Mouse (Mus musculus) right cerebral cortex, postnatal 4 days (tissue): ENCODE results near the gene Cdc73.
"Not testable (repeated sequence)": the region's sequence is repeated elsewhere in the genome, so short reads cannot be mapped to it uniquely, and the experiment has no call there.

Experiments
- DNase-seq: peaks from one replicate; pipeline ENCODE4 v3.0.0-alpha.2; 2022

The Cdc73 gene

DNA sequence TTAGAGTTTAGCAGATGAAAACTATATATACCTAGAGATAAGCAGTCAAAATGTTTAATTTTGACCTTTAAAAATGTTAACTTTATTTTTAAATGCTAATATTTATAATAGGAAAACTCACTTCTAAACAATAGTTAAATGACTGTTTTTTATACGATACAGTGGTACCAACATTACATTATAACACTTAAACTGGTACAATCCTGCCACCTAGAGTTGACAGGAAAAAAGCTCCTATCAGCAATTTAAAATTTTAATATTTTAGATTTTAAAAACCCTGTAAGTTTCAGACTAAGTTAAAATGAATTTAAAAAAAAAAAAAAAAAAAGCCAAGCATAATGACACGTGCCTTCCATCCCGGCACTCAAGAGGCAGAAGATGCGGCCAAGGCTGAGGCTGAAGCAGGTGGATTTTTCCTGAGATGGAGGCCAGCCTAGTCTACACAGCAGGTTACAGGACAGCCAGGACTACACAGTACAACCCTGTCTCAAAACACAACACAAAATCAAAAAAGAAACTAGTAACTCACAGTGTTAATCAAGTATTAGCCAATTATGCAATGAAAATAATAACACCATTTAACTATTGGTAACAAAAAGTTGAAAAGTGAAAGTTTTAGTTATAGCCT, 26.8 kb downstream of the Cdc73 start:
- DNase-seq: no peak

- not testable (repeated sequence) for DNase-seq
Observed at GRCm38 (mm10) chr1:143664786-143665185, 37.9 kb downstream of the Cdc73 start.

- no peak for DNase-seq
Observed at GRCm38 (mm10) chr1:143663197-143663596, 39.5 kb downstream of the Cdc73 start.

- no peak for DNase-seq
Observed at GRCm38 (mm10) chr1:143653646-143654045, 49.0 kb downstream of the Cdc73 start.

DNA sequence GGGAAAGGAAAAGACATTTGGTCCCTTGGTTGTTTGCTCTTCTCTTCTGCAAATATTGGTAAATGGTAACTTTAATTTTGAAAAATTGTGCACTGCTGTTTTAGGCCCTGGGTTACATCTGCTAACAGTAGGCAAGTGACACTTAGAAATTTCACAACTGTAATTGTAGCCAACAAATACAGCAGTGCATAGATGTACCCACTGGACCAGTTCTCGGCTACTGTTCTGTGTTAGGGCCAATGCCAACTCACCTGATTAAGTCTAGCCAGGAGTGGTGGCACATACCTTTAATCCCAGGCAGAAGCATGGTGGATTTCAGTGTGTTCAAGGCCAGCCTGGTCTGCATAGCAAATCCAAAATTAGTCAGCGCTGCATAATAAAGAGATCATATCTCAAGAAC, 52.4 kb downstream of the Cdc73 start:
- no peak for DNase-seq

DNA sequence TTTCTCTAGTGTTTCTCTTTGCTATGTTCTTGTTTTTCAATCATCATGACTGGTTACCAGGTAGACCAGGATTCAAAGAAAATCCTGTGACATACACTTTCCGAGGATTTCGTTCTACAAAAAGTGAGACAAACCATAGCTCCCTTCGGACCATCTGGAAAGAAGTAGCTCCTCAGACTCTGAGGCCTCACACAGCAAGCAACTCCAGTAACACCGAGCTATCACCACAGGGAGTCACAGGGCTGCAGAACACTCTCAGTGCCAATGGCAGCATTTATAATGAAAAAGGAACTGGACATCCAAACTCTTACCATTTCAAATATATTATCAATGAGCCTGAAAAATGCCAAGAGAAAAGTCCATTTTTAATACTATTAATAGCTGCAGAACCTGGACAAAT, 56.5 kb downstream of the Cdc73 start:
- no peak for DNase-seq

- no peak for DNase-seq
Observed at GRCm38 (mm10) chr1:143645386-143645785, 57.3 kb downstream of the Cdc73 start.

GRCm38 (mm10) chr1:143644221-143644620, 58.5 kb downstream of the Cdc73 start:
- DNase-seq: no peak

DNA sequence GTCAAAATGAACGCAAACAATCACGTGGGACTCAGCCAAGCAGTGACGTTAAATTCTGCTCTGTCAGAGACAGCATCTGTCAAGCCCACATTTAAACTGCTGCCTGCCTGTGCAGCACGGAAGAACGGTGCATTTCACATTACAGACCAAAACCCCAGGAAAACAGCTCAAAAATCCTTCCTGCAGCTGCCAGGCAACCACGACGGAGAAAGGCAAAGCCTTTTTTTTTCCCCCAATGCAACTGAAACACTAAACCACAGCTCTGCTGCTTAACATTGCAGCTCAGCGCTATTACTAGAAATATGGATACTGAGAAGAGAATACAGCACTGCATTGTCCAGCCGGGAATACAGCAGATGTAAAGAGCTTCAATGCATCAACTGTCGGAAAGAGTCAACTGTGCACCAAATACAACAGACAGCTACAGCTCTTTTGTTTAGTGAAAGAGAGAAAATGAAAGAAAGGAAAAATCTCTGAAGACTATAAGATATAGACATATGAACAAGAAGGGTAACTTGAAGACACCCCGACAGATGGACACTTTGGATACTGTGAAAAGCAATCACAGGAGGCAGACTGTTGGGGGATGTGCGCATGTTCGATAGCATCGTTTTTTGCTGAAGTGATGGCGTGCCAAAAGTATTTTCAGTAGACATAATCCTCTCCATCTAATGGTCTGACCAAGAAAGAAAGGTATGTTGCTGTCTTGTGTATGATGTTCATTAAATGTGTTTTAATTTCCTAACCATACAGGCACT, 61.9 kb downstream of the Cdc73 start, which contains the start of gene B3galt2:
B3galt2 (plus strand) TSS at position 15 of the 758 bp plus-strand sequence.
- DNase-seq: peak; percentile 63

DNA sequence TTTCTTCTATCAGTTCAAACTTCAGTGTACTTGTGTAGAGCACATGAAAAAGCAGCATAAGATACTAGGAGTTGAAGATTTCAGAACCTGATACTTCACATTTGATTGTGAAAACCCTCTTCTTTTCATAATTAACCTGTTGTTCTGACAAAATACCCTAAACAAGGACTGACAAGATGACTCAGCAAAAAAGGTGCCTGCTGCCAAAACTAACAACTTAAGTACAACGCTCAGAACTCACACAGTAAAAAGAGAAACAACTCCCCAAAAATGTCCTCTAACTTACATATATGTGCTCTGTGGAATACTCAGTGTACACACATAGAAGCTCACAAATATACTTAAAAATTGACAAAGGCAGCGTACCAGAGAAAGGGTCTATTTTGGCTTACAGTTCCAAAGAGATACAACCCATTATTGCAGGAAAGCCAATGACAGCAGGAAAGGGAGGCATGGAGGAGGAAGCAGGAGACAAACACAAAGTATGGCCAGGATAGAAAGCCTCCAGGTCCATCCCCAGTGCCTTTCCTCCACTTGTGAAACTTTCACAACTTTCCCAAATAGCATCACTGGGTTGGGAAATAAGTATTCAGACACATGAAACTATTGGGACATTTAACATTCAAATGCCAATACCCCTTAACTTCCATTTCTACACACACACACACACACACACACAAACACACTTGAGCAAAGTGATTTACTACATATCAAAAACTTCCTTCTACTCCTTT, 69.7 kb downstream of the Cdc73 start:
- no peak for DNase-seq

- DNase-seq: no peak
Observed at GRCm38 (mm10) chr1:143632361-143632760, 70.3 kb downstream of the Cdc73 start.

DNA sequence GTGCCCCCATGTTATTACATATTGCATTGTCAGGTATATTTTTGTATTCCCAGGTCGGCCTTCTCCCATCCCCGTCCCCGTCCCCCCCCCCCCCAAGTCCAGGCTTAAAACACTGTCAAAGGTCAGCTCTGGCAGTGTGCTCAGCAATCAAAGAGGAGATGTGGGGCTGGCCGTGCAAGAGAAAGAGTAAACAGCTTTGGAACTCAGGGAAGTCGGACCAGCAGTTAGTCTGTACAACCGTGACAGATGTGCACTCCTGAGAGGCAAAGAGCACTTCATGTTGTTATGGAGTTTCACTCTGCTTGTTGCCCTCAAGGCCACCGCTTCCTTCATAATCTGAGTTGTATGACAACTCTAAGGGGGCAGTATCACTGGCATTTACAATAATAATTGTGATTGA, 71.4 kb downstream of the Cdc73 start:
- DNase-seq: no peak

DNA sequence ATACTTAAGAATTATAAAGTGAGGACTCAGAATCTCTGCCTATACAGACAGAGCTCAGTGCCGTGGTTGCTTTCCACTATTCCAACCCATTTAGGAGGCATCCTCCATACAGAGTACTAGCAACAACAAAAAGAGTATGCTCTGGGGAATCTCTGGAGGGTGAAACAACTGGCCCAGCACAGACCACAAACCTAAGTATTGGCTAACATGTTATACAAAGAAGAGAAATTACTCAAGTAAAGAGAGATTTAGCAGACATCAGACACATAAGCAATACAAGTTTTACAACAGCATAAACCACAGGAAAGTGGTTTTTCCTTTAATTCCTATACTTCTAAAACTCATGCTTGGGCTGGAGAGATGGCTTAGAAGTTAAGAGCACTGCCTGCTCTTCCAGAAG, 80.1 kb downstream of the Cdc73 start:
- DNase-seq: no peak

DNA sequence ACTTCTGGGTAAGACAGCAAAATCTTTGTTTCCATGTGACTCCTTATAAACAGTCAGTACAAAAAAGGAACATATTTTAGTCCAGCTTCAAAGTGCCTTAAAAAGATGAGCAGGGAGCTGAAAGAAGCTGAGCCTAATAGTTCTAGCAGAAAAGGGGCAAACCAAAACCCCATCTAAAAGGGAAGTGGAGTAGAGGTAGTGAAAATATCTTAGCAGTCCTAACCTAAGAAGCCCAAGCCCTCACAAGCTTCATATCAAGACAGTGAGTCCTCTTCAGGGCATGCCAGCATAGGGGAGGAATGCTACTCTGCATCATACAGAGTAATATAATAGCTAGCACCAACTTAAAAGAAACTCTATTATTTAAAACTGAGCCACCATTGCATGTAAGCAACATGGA, 80.8 kb downstream of the Cdc73 start:
- DNase-seq: no peak

- DNase-seq: no peak
Observed at GRCm38 (mm10) chr1:143619760-143620159, 82.9 kb downstream of the Cdc73 start.

- no peak for DNase-seq
Observed at GRCm38 (mm10) chr1:143612901-143613300, 89.8 kb downstream of the Cdc73 start.

- no peak for DNase-seq
Observed at GRCm38 (mm10) chr1:143608911-143609310, 93.8 kb downstream of the Cdc73 start.

GRCm38 (mm10) chr1:143596864-143597263, 105.8 kb downstream of the Cdc73 start:
- no peak for DNase-seq

GRCm38 (mm10) chr1:143576824-143577543, 125.7 kb downstream of the Cdc73 start:
- DNase-seq: no peak

DNA sequence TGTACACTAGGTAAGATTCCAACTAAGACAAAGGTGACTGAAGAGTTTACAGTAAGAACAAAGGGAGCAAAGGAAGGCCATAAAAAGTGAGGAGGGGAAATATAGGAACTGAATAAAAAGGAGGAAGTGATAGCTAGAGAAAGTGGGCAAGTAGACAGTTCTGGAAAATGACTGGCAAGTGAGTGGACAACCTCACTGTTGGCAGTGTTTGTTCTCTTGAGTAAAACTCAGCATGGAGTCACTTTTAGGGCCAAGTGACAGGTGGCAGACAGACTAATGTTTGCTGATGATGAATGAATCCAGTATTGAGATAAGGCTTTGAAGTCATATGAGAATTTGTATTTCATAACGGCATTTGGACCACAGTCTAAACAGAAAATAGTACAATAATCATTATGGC, 144.5 kb downstream of the Cdc73 start:
- no peak for DNase-seq

GRCm38 (mm10) chr1:143555533-143555932, 147.2 kb downstream of the Cdc73 start:
- DNase-seq: no peak

DNA sequence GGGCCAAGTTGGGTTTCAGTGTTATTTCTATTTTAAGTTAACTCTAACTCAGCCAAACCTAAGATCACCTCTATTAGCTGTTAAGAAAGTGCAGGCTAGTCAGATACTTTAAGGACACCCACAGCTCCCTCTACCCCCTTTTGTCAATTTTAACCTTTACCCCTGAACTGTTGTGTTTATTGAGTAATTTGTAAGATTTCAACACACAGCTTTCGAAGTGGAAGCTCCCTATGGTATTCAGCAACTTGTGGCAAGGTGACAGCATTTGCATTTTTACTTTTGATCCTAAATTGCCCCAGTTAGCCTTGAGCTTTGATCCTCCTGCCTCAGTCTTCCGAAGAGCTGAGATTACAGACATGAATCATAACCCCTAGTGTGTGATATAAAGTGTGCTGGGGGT, 148.1 kb downstream of the Cdc73 start:
- DNase-seq: no peak
